35 mouse cellular contexts compared by ENCODE assay signal in genomic region chr3:146556567-146556966, GRCm38 (mm10). TPM values are rescaled to one million over a fixed set of nuclear protein-coding genes. Genes with fewer than 3 reads are reported as not detected.
DNase-seq lines count a peak whose midpoint lies in the region; ATAC-seq and TF ChIP-seq lines count a peak whose summit lies in the region.
"Had no signal": no experiment of that assay in that cellular context is flagged by ENCODE, and none has a peak within 500 bp of the region (broad histone marks: within the 10 kb centered on the region; RNA-seq: fewer than 3 reads in every experiment).

No protein-coding gene starts in this region.

- no peaks in the 10 kb centered on the region for H3K4me1 ChIP-seq in forebrain, postnatal 0 days (ENCODE audit: insufficient read depth)
- H3K4me1 ChIP-seq in forebrain, embryonic 13.5 days: no peaks in the 10 kb centered on the region
- H3K4me1 ChIP-seq in hindbrain, postnatal 0 days (ENCODE audit: insufficient read depth, low read length): no peaks in the 10 kb centered on the region
- no peaks in the 10 kb centered on the region for H3K4me1 ChIP-seq in hindbrain, embryonic 12.5 days
- H3K4me1 ChIP-seq in liver, postnatal 0 days (ENCODE audit: insufficient read depth): no peaks in the 10 kb centered on the region
- no peaks in the 10 kb centered on the region for H3K4me1 ChIP-seq in liver, embryonic 12.5 days
- H3K4me1 ChIP-seq: embryonic facial prominence, embryonic 13.5 days; forebrain, embryonic 10.5 days; hindbrain, embryonic 13.5 days; midbrain, embryonic 10.5 days; midbrain, embryonic 15.5 days; neural tube, embryonic 12.5 days had no signal

- no peak overlapping the region for H3K27ac ChIP-seq in forebrain, postnatal 0 days (ENCODE audit: low read depth, low read length)
- no peak overlapping the region for H3K27ac ChIP-seq in forebrain, embryonic 13.5 days
- H3K27ac ChIP-seq in hindbrain, postnatal 0 days: no peak overlapping the region
- no peak overlapping the region for H3K27ac ChIP-seq in hindbrain, embryonic 12.5 days
- no peak overlapping the region for H3K27ac ChIP-seq in liver, postnatal 0 days (ENCODE audit: low read depth)
- H3K27ac ChIP-seq in liver, embryonic 12.5 days: no peak overlapping the region
- H3K27ac ChIP-seq: embryonic facial prominence, embryonic 13.5 days; forebrain, embryonic 10.5 days; heart, embryonic 15.5 days; hindbrain, embryonic 13.5 days; kidney, postnatal 0 days; midbrain, embryonic 10.5 days; midbrain, embryonic 15.5 days; neural tube, embryonic 12.5 days had no signal

- POLR2A ChIA-PET in Patski (lab: Charles Lee): no interaction called here

- in situ Hi-C loops in Patski (cut with MboI; ENCODE audit: low pct_unique_long_range_greater_than_20kb): loop anchor here (25.0 kb wide), 1 partner anchor 181 kb away; no protein-coding TSS in a partner anchor

- no peak for TF ChIP-seq EP300 in liver, postnatal 0 days (IDR thresholded peaks at IDR 0.05; ENCODE audit: low read depth)

- H3K36me3 ChIP-seq in forebrain, postnatal 0 days (ENCODE audit: insufficient read depth): no peaks in the 10 kb centered on the region
- no peaks in the 10 kb centered on the region for H3K36me3 ChIP-seq in forebrain, embryonic 13.5 days (ENCODE audit: poor library complexity, severe bottlenecking)
- H3K36me3 ChIP-seq in hindbrain, postnatal 0 days (ENCODE audit: insufficient read depth, low read length): no peaks in the 10 kb centered on the region
- H3K36me3 ChIP-seq in hindbrain, embryonic 12.5 days: no peaks in the 10 kb centered on the region
- H3K36me3 ChIP-seq in liver, postnatal 0 days (replicated peaks; ENCODE audit: insufficient read depth, low read length): no peaks in the 10 kb centered on the region
- no peaks in the 10 kb centered on the region for H3K36me3 ChIP-seq in liver, embryonic 12.5 days
- H3K36me3 ChIP-seq: embryonic facial prominence, embryonic 13.5 days; forebrain, embryonic 10.5 days; heart, embryonic 15.5 days; hindbrain, embryonic 13.5 days; midbrain, embryonic 10.5 days; midbrain, embryonic 15.5 days; neural tube, embryonic 12.5 days had no signal

- H3K4me3 ChIP-seq in forebrain, postnatal 0 days (ENCODE audit: low read depth, low read length): no peak overlapping the region
- H3K4me3 ChIP-seq in forebrain, embryonic 13.5 days: no peak overlapping the region
- no peak overlapping the region for H3K4me3 ChIP-seq in hindbrain, postnatal 0 days (ENCODE audit: low read length)
- no peak overlapping the region for H3K4me3 ChIP-seq in hindbrain, embryonic 12.5 days
- H3K4me3 ChIP-seq in liver, postnatal 0 days (ENCODE audit: low read depth, low read length): no peak overlapping the region
- H3K4me3 ChIP-seq in liver, embryonic 12.5 days: no peak overlapping the region
- H3K4me3 ChIP-seq: embryonic facial prominence, embryonic 13.5 days; forebrain, embryonic 10.5 days; heart, embryonic 15.5 days; hindbrain, embryonic 13.5 days; midbrain, embryonic 10.5 days; midbrain, embryonic 15.5 days; myocyte; neural tube, embryonic 12.5 days had no signal

- TF ChIP-seq CTCF in forebrain, postnatal 0 days (IDR thresholded peaks at IDR 0.05; ENCODE audit: low read depth): 0 out of 2 replicates have a peak, but pooled peaks have one; percentile 7
- peak; percentile 5; the same call in 1 of the 2 replicates for TF ChIP-seq CTCF in hindbrain, postnatal 0 days (IDR thresholded peaks at IDR 0.05; ENCODE audit: low read depth)
- TF ChIP-seq CTCF in liver, postnatal 0 days (IDR thresholded peaks at IDR 0.05; ENCODE audit: low read depth): peak; percentile 23; the same call in 1 of the 2 replicates
- TF ChIP-seq CTCF in Patski (IDR thresholded peaks at IDR 0.05): peak; percentile 17

- no peak for ATAC-seq in forebrain, postnatal 0 days
- no peak for ATAC-seq in forebrain, embryonic 13.5 days
- no peak for ATAC-seq in hindbrain, postnatal 0 days
- no peak for ATAC-seq in hindbrain, embryonic 12.5 days (ENCODE audit: low FRiP score)
- ATAC-seq in liver, postnatal 0 days: no peak
- no peak for ATAC-seq in liver, embryonic 12.5 days
- no peak for ATAC-seq in Patski
- ATAC-seq: forebrain, embryonic 16.5 days; midbrain, embryonic 15.5 days had no signal

- intact Hi-C loops in left cerebral cortex, postnatal 4 days (cut with DNase I): no loop called here

- no peak overlapping the region for H3K9ac ChIP-seq in forebrain, postnatal 0 days
- H3K9ac ChIP-seq in forebrain, embryonic 13.5 days: no peak overlapping the region
- no peak overlapping the region for H3K9ac ChIP-seq in hindbrain, postnatal 0 days (replicated peaks; ENCODE audit: low read length)
- no peak overlapping the region for H3K9ac ChIP-seq in hindbrain, embryonic 12.5 days
- H3K9ac ChIP-seq in liver, postnatal 0 days (replicated peaks): no peak overlapping the region
- no peak overlapping the region for H3K9ac ChIP-seq in liver, embryonic 12.5 days
- H3K9ac ChIP-seq: embryonic facial prominence, embryonic 13.5 days; heart, embryonic 15.5 days; hindbrain, embryonic 13.5 days; midbrain, embryonic 15.5 days; neural tube, embryonic 12.5 days had no signal

- H3K4me2 ChIP-seq in forebrain, postnatal 0 days (ENCODE audit: low read depth): no peak overlapping the region
- H3K4me2 ChIP-seq in forebrain, embryonic 13.5 days: no peak overlapping the region
- H3K4me2 ChIP-seq in hindbrain, postnatal 0 days (ENCODE audit: low read depth, low read length): no peak overlapping the region
- no peak overlapping the region for H3K4me2 ChIP-seq in hindbrain, embryonic 12.5 days (replicated peaks)
- H3K4me2 ChIP-seq in liver, postnatal 0 days (ENCODE audit: low read depth, low read length): no peak overlapping the region
- H3K4me2 ChIP-seq in liver, embryonic 12.5 days: no peak overlapping the region
- H3K4me2 ChIP-seq: embryonic facial prominence, embryonic 13.5 days; heart, embryonic 15.5 days; hindbrain, embryonic 13.5 days; midbrain, embryonic 15.5 days; neural tube, embryonic 12.5 days had no signal

- DNase-seq in forebrain, postnatal 0 days: no peak
- DNase-seq in hindbrain, postnatal 0 days (ENCODE audit: low spot score): no peak
- DNase-seq in liver, postnatal 0 days: no peak
- no peak for DNase-seq in Patski (ENCODE audit: low read depth, low spot score)
- DNase-seq in left cerebral cortex, postnatal 4 days: no peak
- DNase-seq: adrenal gland, postnatal 14 days; cerebellum, adult 11 months; cerebellum, adult 9-10 months; gastrocnemius, postnatal 25 days; heart, adult 18-20 months; heart, postnatal 36 days; kidney, adult 18-20 months; kidney, postnatal 4 days; lung, adult 18-20 months; lung, postnatal 10 days; right cerebral cortex, postnatal 4 days; thymus, adult 2 months; thymus, postnatal 36 days had no signal

- CTCF ChIA-PET in Patski (lab: Charles Lee): no interaction called here

- 65% methylated on average over 1 of the region's 1 CpGs for WGBS in forebrain, postnatal 0 days
- WGBS in forebrain, embryonic 13.5 days: 73% methylated on average over 1 of the region's 1 CpGs
- WGBS in hindbrain, postnatal 0 days: 79% methylated on average over 1 of the region's 1 CpGs
- 85% methylated on average over 1 of the region's 1 CpGs for WGBS in hindbrain, embryonic 12.5 days
- 67% methylated on average over 1 of the region's 1 CpGs for WGBS in liver, postnatal 0 days (ENCODE audit: insufficient replicate concordance)
- WGBS in liver, embryonic 12.5 days (ENCODE audit: insufficient replicate concordance): 64% methylated on average over 1 of the region's 1 CpGs

- no peaks in the 10 kb centered on the region for H3K9me3 ChIP-seq in forebrain, postnatal 0 days (ENCODE audit: low read length)
- H3K9me3 ChIP-seq in forebrain, embryonic 13.5 days (replicated peaks): no peaks in the 10 kb centered on the region
- H3K9me3 ChIP-seq in hindbrain, postnatal 0 days (ENCODE audit: low read length): no peaks in the 10 kb centered on the region
- H3K9me3 ChIP-seq in hindbrain, embryonic 12.5 days (replicated peaks): no peaks in the 10 kb centered on the region
- H3K9me3 ChIP-seq in liver, postnatal 0 days (ENCODE audit: low read length): no peaks in the 10 kb centered on the region
- no peaks in the 10 kb centered on the region for H3K9me3 ChIP-seq in liver, embryonic 12.5 days (replicated peaks)
- H3K9me3 ChIP-seq: embryonic facial prominence, embryonic 13.5 days; forebrain, embryonic 10.5 days; heart, embryonic 15.5 days; hindbrain, embryonic 13.5 days; midbrain, embryonic 10.5 days; midbrain, embryonic 15.5 days; neural tube, embryonic 12.5 days had no signal

- no peaks in the 10 kb centered on the region for H3K27me3 ChIP-seq in forebrain, postnatal 0 days (ENCODE audit: insufficient read depth, low read length)
- H3K27me3 ChIP-seq in forebrain, embryonic 13.5 days: no peaks in the 10 kb centered on the region
- H3K27me3 ChIP-seq in hindbrain, postnatal 0 days (ENCODE audit: insufficient read depth, low read length): no peaks in the 10 kb centered on the region
- no peaks in the 10 kb centered on the region for H3K27me3 ChIP-seq in hindbrain, embryonic 12.5 days
- no peaks in the 10 kb centered on the region for H3K27me3 ChIP-seq in liver, postnatal 0 days (ENCODE audit: insufficient read depth, low read length)
- 0 out of 2 replicates have a peak, but pooled peaks cover 3% of the 10 kb centered on the region for H3K27me3 ChIP-seq in liver, embryonic 12.5 days (replicated peaks)
- no peaks in the 10 kb centered on the region for H3K27me3 ChIP-seq in Patski
- H3K27me3 ChIP-seq: embryonic facial prominence, embryonic 13.5 days; heart, embryonic 15.5 days; hindbrain, embryonic 13.5 days; midbrain, embryonic 15.5 days; neural tube, embryonic 12.5 days had no signal

RNA-seq across cellular contexts. Expression of gene Uox, which starts 13.7 kb away (rescaled TPM):
- 0.08 and 0.43 TPM in 2 replicates for total RNA-seq in forebrain, postnatal 0 days (2014; rRNA removed)
- polyA plus RNA-seq in forebrain, postnatal 0 days (2015; fragmentation: Nextera tagmentation; extraction: Ambion mirVana): 0.19 and 0.25 TPM in 2 replicates
- polyA plus RNA-seq in forebrain, embryonic 13.5 days (2015; fragmentation: Nextera tagmentation; extraction: Ambion mirVana): not detected in 2 replicates
- 0.16 TPM in 1 of 2 replicates, not detected in the other for total RNA-seq in hindbrain, postnatal 0 days (2014; rRNA removed)
- 0.14 and 0.20 TPM in 2 replicates for polyA plus RNA-seq in hindbrain, postnatal 0 days (2015; fragmentation: Nextera tagmentation; extraction: Ambion mirVana)
- polyA plus RNA-seq in hindbrain, embryonic 12.5 days (2016; fragmentation: Nextera tagmentation; extraction: Ambion mirVana): not detected in 2 replicates
- polyA plus RNA-seq in liver, postnatal 0 days (2015; fragmentation: Nextera tagmentation; extraction: Ambion mirVana): 213 and 245 TPM in 2 replicates
- 0.69 and 0.87 TPM in 2 replicates for polyA plus RNA-seq in liver, embryonic 12.5 days (2016; fragmentation: Nextera tagmentation; extraction: Ambion mirVana)
- polyA plus RNA-seq in Patski (2021): 2.9 TPM
- under 1 TPM; 0.18 to 0.38 TPM for total RNA-seq in left cerebral cortex, postnatal 4 days (2021)
- total RNA-seq: ES-E14; gastrocnemius, postnatal 25 days; heart, adult 18-20 months; heart, postnatal 36 days had no signal
- polyA plus RNA-seq: forebrain, embryonic 10.5 days; forebrain, embryonic 16.5 days; heart, embryonic 15.5 days; hindbrain, embryonic 13.5 days; limb, embryonic 11.5 days; midbrain, embryonic 10.5 days; midbrain, embryonic 15.5 days; myocyte; neural tube, embryonic 12.5 days; spleen, adult 2 months had no signal

RNA-seq across cellular contexts. Expression of gene Rpf1, which starts 35.3 kb away (rescaled TPM):
- total RNA-seq in forebrain, postnatal 0 days (2014; rRNA removed): 36.7 and 39.9 TPM in 2 replicates
- polyA plus RNA-seq in forebrain, postnatal 0 days (2015; fragmentation: Nextera tagmentation; extraction: Ambion mirVana): 27.4 and 29.4 TPM in 2 replicates
- 62.5 and 67.5 TPM in 2 replicates for polyA plus RNA-seq in forebrain, embryonic 13.5 days (2015; fragmentation: Nextera tagmentation; extraction: Ambion mirVana)
- 20.5 and 21.0 TPM in 2 replicates for total RNA-seq in hindbrain, postnatal 0 days (2014; rRNA removed)
- polyA plus RNA-seq in hindbrain, postnatal 0 days (2015; fragmentation: Nextera tagmentation; extraction: Ambion mirVana): 25.9 and 29.0 TPM in 2 replicates
- 55.3 and 61.5 TPM in 2 replicates for polyA plus RNA-seq in hindbrain, embryonic 12.5 days (2016; fragmentation: Nextera tagmentation; extraction: Ambion mirVana)
- 24.0 and 24.6 TPM in 2 replicates for polyA plus RNA-seq in liver, postnatal 0 days (2015; fragmentation: Nextera tagmentation; extraction: Ambion mirVana)
- polyA plus RNA-seq in liver, embryonic 12.5 days (2016; fragmentation: Nextera tagmentation; extraction: Ambion mirVana): 49.2 and 50.4 TPM in 2 replicates
- 78.9 TPM for polyA plus RNA-seq in Patski (2021)
- 10 to 100 TPM; 22.5 to 24.5 TPM for total RNA-seq in left cerebral cortex, postnatal 4 days (2021)

RNA-seq across cellular contexts. Expression of gene Gng5, which starts 57.0 kb away (rescaled TPM):
- 73.7 and 90.4 TPM in 2 replicates for total RNA-seq in forebrain, postnatal 0 days (2014; rRNA removed)
- polyA plus RNA-seq in forebrain, postnatal 0 days (2015; fragmentation: Nextera tagmentation; extraction: Ambion mirVana): 291 and 344 TPM in 2 replicates
- 754 and 826 TPM in 2 replicates for polyA plus RNA-seq in forebrain, embryonic 13.5 days (2015; fragmentation: Nextera tagmentation; extraction: Ambion mirVana)
- 100 and 119 TPM in 2 replicates for total RNA-seq in hindbrain, postnatal 0 days (2014; rRNA removed)
- polyA plus RNA-seq in hindbrain, postnatal 0 days (2015; fragmentation: Nextera tagmentation; extraction: Ambion mirVana): 411 and 424 TPM in 2 replicates
- polyA plus RNA-seq in hindbrain, embryonic 12.5 days (2016; fragmentation: Nextera tagmentation; extraction: Ambion mirVana): 727 and 828 TPM in 2 replicates
- 764 and 778 TPM in 2 replicates for polyA plus RNA-seq in liver, postnatal 0 days (2015; fragmentation: Nextera tagmentation; extraction: Ambion mirVana)
- 678 and 702 TPM in 2 replicates for polyA plus RNA-seq in liver, embryonic 12.5 days (2016; fragmentation: Nextera tagmentation; extraction: Ambion mirVana)
- 527 TPM for polyA plus RNA-seq in Patski (2021)
- total RNA-seq in left cerebral cortex, postnatal 4 days (2021): 10 to 100 TPM; 50.3 to 68.4 TPM

RNA-seq across cellular contexts. Expression of gene Spata1, which starts 57.0 kb away (rescaled TPM):
- 6.0 and 13.5 TPM in 2 replicates for total RNA-seq in forebrain, postnatal 0 days (2014; rRNA removed)
- 4.3 and 6.5 TPM in 2 replicates for polyA plus RNA-seq in forebrain, postnatal 0 days (2015; fragmentation: Nextera tagmentation; extraction: Ambion mirVana)
- 4.2 and 4.5 TPM in 2 replicates for polyA plus RNA-seq in forebrain, embryonic 13.5 days (2015; fragmentation: Nextera tagmentation; extraction: Ambion mirVana)
- total RNA-seq in hindbrain, postnatal 0 days (2014; rRNA removed): 1.4 and 5.6 TPM in 2 replicates
- polyA plus RNA-seq in hindbrain, postnatal 0 days (2015; fragmentation: Nextera tagmentation; extraction: Ambion mirVana): 3.2 and 4.9 TPM in 2 replicates
- 6.8 and 8.7 TPM in 2 replicates for polyA plus RNA-seq in hindbrain, embryonic 12.5 days (2016; fragmentation: Nextera tagmentation; extraction: Ambion mirVana)
- polyA plus RNA-seq in liver, postnatal 0 days (2015; fragmentation: Nextera tagmentation; extraction: Ambion mirVana): 0.62 and 1.5 TPM in 2 replicates
- 1.3 and 2.5 TPM in 2 replicates for polyA plus RNA-seq in liver, embryonic 12.5 days (2016; fragmentation: Nextera tagmentation; extraction: Ambion mirVana)
- polyA plus RNA-seq in Patski (2021): 8.9 TPM
- total RNA-seq in left cerebral cortex, postnatal 4 days (2021): 1 to 10 TPM; 5.0 to 8.3 TPM

RNA-seq across cellular contexts. Expression of gene Dnase2b, which starts 58.8 kb away (rescaled TPM):
- not detected in 2 replicates for total RNA-seq in forebrain, postnatal 0 days (2014; rRNA removed)
- polyA plus RNA-seq in forebrain, postnatal 0 days (2015; fragmentation: Nextera tagmentation; extraction: Ambion mirVana): not detected in 2 replicates
- not detected in 2 replicates for polyA plus RNA-seq in forebrain, embryonic 13.5 days (2015; fragmentation: Nextera tagmentation; extraction: Ambion mirVana)
- total RNA-seq in hindbrain, postnatal 0 days (2014; rRNA removed): not detected in 2 replicates
- not detected in 2 replicates for polyA plus RNA-seq in hindbrain, postnatal 0 days (2015; fragmentation: Nextera tagmentation; extraction: Ambion mirVana)
- not detected in 2 replicates for polyA plus RNA-seq in hindbrain, embryonic 12.5 days (2016; fragmentation: Nextera tagmentation; extraction: Ambion mirVana)
- 3.9 and 4.0 TPM in 2 replicates for polyA plus RNA-seq in liver, postnatal 0 days (2015; fragmentation: Nextera tagmentation; extraction: Ambion mirVana)
- polyA plus RNA-seq in liver, embryonic 12.5 days (2016; fragmentation: Nextera tagmentation; extraction: Ambion mirVana): 0.23 and 0.24 TPM in 2 replicates
- polyA plus RNA-seq in Patski (2021): 0.03 TPM
- total RNA-seq in left cerebral cortex, postnatal 4 days (2021): not detected
- total RNA-seq: ES-E14; gastrocnemius, postnatal 25 days; heart, adult 18-20 months; heart, postnatal 36 days; left cerebral cortex, postnatal 10 days had no signal
- polyA plus RNA-seq: forebrain, embryonic 10.5 days; forebrain, embryonic 16.5 days; heart, embryonic 15.5 days; hindbrain, embryonic 13.5 days; kidney, postnatal 0 days; limb, embryonic 11.5 days; midbrain, embryonic 10.5 days; midbrain, embryonic 15.5 days; myocyte; neural tube, embryonic 12.5 days; spleen, adult 2 months; thymus, adult 2 months had no signal

Comparison
In these comparisons a context has a peak if more than half of its experiments do, and no peak if none do; other contexts are left out.
1. RNA of gene Uox, which starts 13.7 kb away (polyA plus RNA-seq): 213 to 245 TPM in liver, postnatal 0 days; 2.9 TPM in Patski (single experiment), 0.69 to 0.87 TPM in liver, embryonic 12.5 days, 0.19 to 0.25 TPM in forebrain, postnatal 0 days, 0.14 to 0.20 TPM in hindbrain, postnatal 0 days, not detected in forebrain, embryonic 13.5 days and not detected in hindbrain, embryonic 12.5 days; every median in the first group is over 10 times any median in the second.
2. Peak in every context shown above with its lines, with median percentiles within 50 percentile points of each other: CTCF ChIP-seq.